Mouse (Mus musculus) embryonic facial prominence, embryonic 10.5 days (tissue): ENCODE results near the gene Tbrg4. TPM values are rescaled to one million over a fixed set of nuclear protein-coding genes. Genes with fewer than 3 reads are reported as not detected.

Experiments
- DNase-seq: peaks from one replicate; pipeline ENCODE4 v3.0.0-alpha.2; 2017; ENCODE audit warnings: low spot score
- H3K27ac ChIP-seq: fragments of 300-500 bp; sonication (generic); replicated peaks from 2 replicates; pipeline ENCODE4 v1.5.1; 2016; ENCODE audit warnings: mild to moderate bottlenecking
- H3K27me3 ChIP-seq: fragments of 300-500 bp; sonication (generic); replicated peaks from 2 replicates; pipeline ENCODE4 v1.6.1; 2016; ENCODE audit warnings: low read depth, mild to moderate bottlenecking; ENCODE audit not compliant: poor library complexity, severe bottlenecking
- H3K36me3 ChIP-seq: fragments of 300-500 bp; sonication (generic); replicated peaks from 2 replicates; pipeline ENCODE4 v1.6.1; 2016; ENCODE audit warnings: mild to moderate bottlenecking, moderate library complexity
- H3K4me1 ChIP-seq: fragments of 300-500 bp; sonication (generic); 2 replicates; pipeline ENCODE4 v1.6.1; 2016
- H3K4me3 ChIP-seq: fragments of 300-500 bp; sonication (generic); 2 replicates; pipeline ENCODE4 v1.5.1; 2016; ENCODE audit warnings: mild to moderate bottlenecking, moderate library complexity
- H3K9me3 ChIP-seq: fragments of 300-500 bp; sonication (generic); 2 replicates; pipeline ENCODE4 v1.6.1; 2016; ENCODE audit warnings: mild to moderate bottlenecking
- WGBS: fragments of 180-500 bp; shearing (Covaris S2); methylation state at CpG from one replicate; pipeline ENCODE4 v1.1.7; 2016; 5-methylcytosine and 5-hydroxymethylcytosine counted together
- polyA plus RNA-seq: library from polyadenylated mRNA; unstranded; fragments of >200 nt; fragmentation: Nextera tagmentation; extraction: Ambion mirVana; gene quantifications from 2 replicates; pipeline ENCODE4 v1.2.1, GENCODE M21; 2016

The Tbrg4 gene
- polyA plus RNA-seq, 1 experiment from 2014 or later, result 66.9 TPM

DNA sequence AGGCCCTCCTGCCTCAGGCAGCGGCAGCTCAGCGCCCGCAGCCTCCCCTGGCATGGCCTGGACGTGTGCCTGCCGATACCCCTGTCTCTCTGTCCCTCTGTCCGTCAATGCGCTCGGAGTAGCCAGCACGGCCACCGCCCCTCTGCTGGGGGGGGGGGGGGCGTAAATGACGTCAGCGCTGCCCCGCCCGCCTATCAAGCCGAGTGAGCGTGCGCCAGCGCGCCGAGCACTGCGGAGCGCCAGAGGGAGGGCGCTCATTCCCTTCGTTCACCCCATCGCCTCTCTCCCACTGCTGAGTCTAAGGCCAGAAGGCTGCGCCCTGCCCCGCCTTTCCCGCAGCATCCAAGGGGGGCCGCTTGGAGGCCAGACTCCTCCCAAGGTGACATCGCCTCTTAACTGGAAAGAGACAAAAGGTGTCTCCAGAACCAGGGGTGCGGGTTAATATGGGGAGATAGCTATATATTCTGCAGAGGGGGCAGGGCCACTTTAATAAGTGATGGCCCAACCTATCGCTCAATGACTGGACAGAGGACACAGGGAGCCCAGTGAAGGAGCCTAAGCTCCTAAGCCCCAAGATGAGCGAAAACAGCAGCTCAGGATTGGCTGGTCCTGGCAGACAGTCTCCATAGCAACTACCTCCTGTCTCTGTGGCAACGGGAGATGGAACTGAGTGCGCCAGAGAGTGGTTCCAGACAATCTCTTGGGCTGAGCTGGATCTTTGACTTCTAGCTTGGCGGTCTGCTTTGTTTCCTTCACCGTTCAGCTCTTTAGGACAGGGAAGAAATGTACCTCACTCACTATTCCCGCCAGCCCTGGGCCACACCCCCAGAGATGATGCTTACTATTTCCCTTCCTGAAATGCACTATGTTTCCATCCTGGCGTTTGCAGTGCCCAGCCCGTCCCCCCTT is 20.1 kb downstream of the Tbrg4 start, which contains the start of gene Nacad:
Nacad (minus strand) TSS at position 563 of the 909 bp plus-strand sequence.
- peak within 1 kb of the TSS; percentile 69 for H3K27ac ChIP-seq
- peaks cover 57% of the 10 kb centered on the region for H3K27me3 ChIP-seq
- H3K4me1 ChIP-seq, result peaks cover 50% of the 10 kb centered on the region

DNA sequence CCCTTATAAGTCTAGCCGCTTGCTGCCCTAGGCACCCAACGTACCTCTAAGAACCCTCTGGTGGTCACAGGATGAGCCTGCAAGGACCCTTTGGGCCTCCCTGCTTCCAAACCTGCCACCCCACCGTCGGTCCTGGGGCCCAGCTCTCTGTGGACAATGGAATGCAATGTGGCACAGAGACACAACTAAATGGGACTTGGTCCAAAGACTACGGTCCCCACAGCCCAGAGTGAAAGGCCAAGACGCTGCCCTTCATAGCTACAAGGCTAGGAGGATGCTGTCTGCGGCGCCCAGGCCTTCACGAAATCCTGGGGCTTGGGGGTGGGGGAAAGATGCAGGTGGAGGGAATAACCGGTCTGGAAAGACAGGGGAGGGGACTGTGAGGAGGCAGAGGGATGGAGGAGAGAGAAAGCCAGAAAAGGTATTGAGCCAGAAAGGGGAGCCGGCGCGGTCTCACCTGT is 20.8 kb downstream of the Tbrg4 start:
- Histone ChIP-seq H3K27ac (peak overlapping the region; percentile 69), H3K9me3 (no peaks in the 10 kb centered on the region), H3K4me3 (peak overlapping the region; percentile 59), H3K4me1 (peaks cover 53% of the 10 kb centered on the region), H3K36me3 (peaks cover 3% of the 10 kb centered on the region; the same call in 1 of the 2 replicates), H3K27me3 (peaks cover 57% of the 10 kb centered on the region)
- DNase-seq, result no peak
- 13% methylated on average over 13 of the region's 13 CpGs for WGBS

More for the DNA sequence above, 20.1 kb downstream of the Tbrg4 start, which contains the start of gene Nacad:
- 5% methylated on average over 41 of the region's 41 CpGs for WGBS
- peak within 1 kb of the TSS; percentile 59 for H3K4me3 ChIP-seq
- no peaks in the 10 kb centered on the region for H3K9me3 ChIP-seq
- H3K36me3 ChIP-seq, result peaks cover 6% of the 10 kb centered on the region
- peak; percentile 64 for DNase-seq

DNA sequence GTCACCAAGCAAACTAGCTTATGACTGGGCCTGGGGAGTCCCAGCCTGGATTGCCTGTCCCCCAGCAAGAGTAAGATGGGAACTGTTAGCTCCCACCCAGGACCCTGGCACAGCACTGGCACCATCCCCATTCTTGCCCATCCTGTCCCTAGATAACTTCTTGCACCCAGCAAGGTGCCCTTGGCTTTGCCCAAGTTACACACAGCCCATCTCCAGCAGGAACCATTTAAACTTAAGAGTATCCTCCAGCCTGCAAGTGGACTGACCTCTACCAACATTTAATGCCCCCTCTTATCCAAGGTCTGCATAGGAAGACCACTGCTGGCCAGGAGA is 21.3 kb downstream of the Tbrg4 start:
- no peak for DNase-seq
- peaks cover 58% of the 10 kb centered on the region for H3K4me1 ChIP-seq
- H3K27me3 ChIP-seq, result peaks cover 57% of the 10 kb centered on the region
- H3K27ac ChIP-seq, result no peak overlapping the region; the same call in 1 of the 2 replicates
- H3K4me3 ChIP-seq, result peak overlapping the region; percentile 59
- no peaks in the 10 kb centered on the region for H3K9me3 ChIP-seq
- H3K36me3 ChIP-seq, result peaks cover 3% of the 10 kb centered on the region; the same call in 1 of the 2 replicates

DNA sequence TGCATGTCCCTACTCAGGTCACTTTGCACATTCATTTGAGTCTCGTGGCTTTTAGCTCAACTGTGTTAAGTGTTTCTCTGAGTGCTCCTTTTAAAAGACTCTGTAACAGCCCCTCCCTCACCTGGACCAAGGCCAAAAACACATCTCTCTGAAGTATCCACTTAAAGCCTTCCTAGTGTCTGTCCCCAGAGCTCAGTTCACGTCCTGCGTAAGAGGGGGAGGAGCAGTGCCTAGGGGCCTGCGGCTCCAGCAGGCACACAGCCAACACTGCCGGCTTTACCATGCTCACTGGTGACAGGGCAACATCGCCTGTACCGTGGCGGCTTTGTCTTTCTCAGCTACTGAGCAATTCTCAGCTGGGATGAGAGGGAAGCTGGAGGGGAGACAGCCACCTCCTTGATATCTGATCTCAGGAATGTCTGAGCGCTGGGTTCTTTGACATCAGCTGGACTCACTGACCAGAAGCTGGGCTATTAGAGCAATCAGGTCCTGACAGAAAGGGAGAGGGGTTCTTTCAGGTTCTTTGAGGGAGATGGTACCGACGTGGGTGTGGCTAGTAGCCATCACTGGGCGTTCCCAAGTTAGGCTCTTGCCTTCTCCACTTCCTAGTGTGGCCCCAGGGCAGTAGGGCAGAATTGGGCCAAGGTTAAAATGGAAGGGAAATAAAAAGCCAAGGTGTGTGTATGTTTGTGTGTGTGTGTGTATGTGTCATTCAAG is 21.8 kb downstream of the Tbrg4 start:
- peak; percentile 30 for DNase-seq
- H3K4me1 ChIP-seq, result peaks cover 63% of the 10 kb centered on the region
- H3K9me3 ChIP-seq, result no peaks in the 10 kb centered on the region
- peaks cover 57% of the 10 kb centered on the region for H3K27me3 ChIP-seq
- H3K27ac ChIP-seq, result no peak overlapping the region
- H3K4me3 ChIP-seq, result peak overlapping the region; percentile 59
- 27% methylated on average over 12 of the region's 12 CpGs for WGBS
- peaks cover 6% of the 10 kb centered on the region; the same call in 1 of the 2 replicates for H3K36me3 ChIP-seq

DNA sequence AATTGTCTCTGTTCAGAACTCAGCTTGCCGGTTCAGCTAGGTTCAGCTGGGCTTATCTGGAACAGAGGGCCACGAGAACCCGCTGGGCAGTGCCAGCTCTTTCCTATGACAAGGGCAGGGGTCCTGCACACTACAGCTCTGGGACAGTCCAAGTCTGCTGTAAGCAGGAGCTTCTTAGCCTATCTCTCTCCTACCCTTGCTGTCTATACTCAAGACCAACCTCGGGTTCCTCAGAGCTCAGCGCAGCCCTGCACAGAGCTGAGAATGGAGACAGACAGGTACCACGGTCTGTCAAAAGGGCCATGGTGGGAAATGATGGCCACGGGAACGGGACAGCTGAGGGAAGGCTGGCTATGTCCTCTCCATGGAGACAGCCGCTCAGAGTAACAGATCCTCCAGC is 22.6 kb downstream of the Tbrg4 start:
- H3K4me1 ChIP-seq, result peaks cover 71% of the 10 kb centered on the region

DNA sequence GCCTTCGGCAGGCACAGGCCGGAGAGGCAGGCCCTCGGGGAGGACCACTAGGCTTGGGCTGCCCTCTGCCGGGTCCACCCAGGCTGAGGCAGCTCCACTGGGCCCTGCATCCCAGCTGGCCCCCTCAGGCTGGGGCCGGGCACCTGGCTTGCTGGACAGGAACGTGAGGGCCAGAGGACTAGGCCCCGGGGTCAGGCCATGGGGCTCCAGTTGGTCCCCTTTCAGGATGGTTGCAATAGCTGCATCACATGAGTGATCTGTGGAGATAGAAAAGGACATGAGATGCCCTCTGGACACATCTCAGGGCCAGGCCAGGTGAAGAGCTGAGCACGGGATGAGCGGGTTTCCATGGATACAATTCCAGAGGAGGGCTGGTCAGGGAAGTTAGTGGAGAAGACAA is 23.2 kb downstream of the Tbrg4 start:
- Histone ChIP-seq H3K4me1 (peaks cover 77% of the 10 kb centered on the region), H3K36me3 (peaks cover 20% of the 10 kb centered on the region), H3K9me3 (no peaks in the 10 kb centered on the region), H3K4me3 (no peak overlapping the region), H3K27ac (no peak overlapping the region), H3K27me3 (peaks cover 57% of the 10 kb centered on the region)
- 84% methylated on average over 9 of the region's 9 CpGs for WGBS
- DNase-seq, result no peak

More for the DNA sequence above, 22.6 kb downstream of the Tbrg4 start:
- H3K4me3 ChIP-seq, result no peak overlapping the region
- 78% methylated on average over 9 of the region's 9 CpGs for WGBS
- peaks cover 57% of the 10 kb centered on the region for H3K27me3 ChIP-seq
- 0 out of 2 replicates have a peak overlapping the region, but pooled peaks have one; percentile 10 for H3K27ac ChIP-seq
- no peaks in the 10 kb centered on the region for H3K9me3 ChIP-seq
- H3K36me3 ChIP-seq, result peaks cover 14% of the 10 kb centered on the region
- no peak for DNase-seq

DNA sequence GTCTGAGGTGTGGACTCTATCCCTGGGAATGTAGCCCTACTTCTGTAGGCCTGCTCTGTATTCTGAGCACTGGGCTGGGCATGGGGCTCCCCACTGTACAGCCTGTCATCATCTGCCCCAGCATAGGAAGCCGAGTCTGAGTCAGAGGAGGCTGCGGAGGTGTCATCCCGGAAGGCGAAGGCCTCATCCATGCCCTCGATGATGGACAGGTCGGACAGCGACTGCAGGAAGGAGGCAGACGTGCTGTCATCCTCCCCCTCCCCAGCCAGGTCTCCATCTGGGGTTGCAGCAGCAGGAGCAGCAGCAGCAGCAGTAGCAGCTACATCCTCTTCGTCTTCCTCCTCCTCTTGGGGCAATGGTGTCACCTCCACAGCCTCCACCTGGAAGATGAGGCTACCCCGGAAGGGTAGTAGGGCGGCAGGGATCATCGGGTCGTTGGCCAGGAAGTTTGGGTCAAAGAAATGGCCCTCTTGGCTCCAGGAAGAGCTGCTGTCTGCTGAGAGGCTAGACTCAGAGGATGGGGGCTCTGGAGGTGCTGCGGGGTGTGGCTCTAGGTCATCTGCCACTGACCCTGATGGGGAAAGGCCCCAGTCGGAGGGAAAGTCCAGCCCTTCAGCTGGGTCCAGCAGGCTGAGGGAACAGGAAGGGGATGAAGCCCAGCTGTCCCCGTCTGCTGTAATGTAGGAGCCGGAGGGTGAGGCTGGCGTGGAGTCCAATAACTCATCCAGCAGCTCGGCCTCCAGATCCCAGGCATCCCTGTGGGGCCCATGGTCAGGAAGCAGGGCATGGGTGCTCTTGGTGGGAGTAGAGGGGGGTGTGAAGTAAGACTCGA is 24.0 kb downstream of the Tbrg4 start:
- Histone ChIP-seq H3K27ac (no peak overlapping the region), H3K27me3 (peaks cover 50% of the 10 kb centered on the region), H3K4me3 (no peak overlapping the region), H3K4me1 (peaks cover 85% of the 10 kb centered on the region), H3K36me3 (peaks cover 28% of the 10 kb centered on the region), H3K9me3 (no peaks in the 10 kb centered on the region)
- no peak for DNase-seq
- WGBS, result 75% methylated on average over 20 of the region's 20 CpGs

DNA sequence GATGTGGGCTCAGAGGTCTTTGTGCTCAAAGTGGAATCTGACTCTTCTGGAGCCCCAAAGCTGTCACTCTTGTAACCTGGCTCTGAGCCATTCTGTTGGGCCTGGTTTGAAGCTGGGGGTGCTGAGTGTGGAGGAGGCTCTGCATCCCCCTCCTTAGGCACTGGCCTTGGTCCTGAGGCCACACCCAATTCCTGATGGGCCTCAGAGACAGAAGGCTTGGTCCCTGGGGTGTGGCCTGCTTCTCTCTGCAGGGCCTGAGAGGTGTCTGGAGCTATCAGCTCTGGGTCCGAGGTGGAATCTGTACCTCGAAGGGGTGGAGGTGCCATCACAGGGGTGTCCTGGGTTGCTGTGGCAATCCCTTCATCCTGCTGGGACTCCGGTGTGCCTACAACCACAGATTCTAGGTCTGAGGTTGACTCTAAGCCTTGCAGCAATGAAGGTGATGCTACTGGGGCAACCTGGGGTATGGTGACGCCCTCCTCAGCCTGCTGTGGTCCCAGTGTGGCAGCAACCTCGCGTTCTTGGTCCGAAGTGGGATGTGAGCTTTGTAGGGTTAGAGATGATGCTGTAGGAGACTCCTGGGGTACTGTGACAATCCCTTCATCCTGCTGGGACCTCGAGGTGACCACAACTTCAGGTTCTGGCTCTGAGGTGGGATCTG is 25.5 kb downstream of the Tbrg4 start:
- H3K4me1 ChIP-seq, result peaks cover 74% of the 10 kb centered on the region
- 0 out of 2 replicates have a peak overlapping the region, but pooled peaks have one; percentile 3 for H3K27ac ChIP-seq
- H3K4me3 ChIP-seq, result no peak overlapping the region
- H3K27me3 ChIP-seq, result peaks cover 36% of the 10 kb centered on the region
- H3K9me3 ChIP-seq, result no peaks in the 10 kb centered on the region
- peaks cover 42% of the 10 kb centered on the region for H3K36me3 ChIP-seq
- no peak for DNase-seq
- 85% methylated on average over 8 of the region's 8 CpGs for WGBS

- no peak for DNase-seq
- Histone ChIP-seq H3K27me3 (peaks cover 30% of the 10 kb centered on the region), H3K27ac (0 out of 2 replicates have a peak overlapping the region, but pooled peaks have one; percentile 19), H3K4me1 (peaks cover 68% of the 10 kb centered on the region), H3K36me3 (peaks cover 48% of the 10 kb centered on the region), H3K4me3 (no peak overlapping the region), H3K9me3 (no peaks in the 10 kb centered on the region)
- WGBS, result 85% methylated on average over 6 of the region's 6 CpGs
Measured at GRCm38 (mm10) chr11:6599831-6600230, 26.0 kb downstream of the Tbrg4 start.

GRCm38 (mm10) chr11:6599011-6599681 is 26.7 kb downstream of the Tbrg4 start:
- H3K4me3 ChIP-seq, result peak overlapping the region; percentile 39
- peaks cover 62% of the 10 kb centered on the region for H3K4me1 ChIP-seq
- 17% methylated on average over 27 of the region's 27 CpGs for WGBS
- no peaks in the 10 kb centered on the region for H3K9me3 ChIP-seq
- DNase-seq, result peak; percentile 58
- peaks cover 23% of the 10 kb centered on the region for H3K27me3 ChIP-seq
- peak overlapping the region; percentile 61 for H3K27ac ChIP-seq
- peaks cover 55% of the 10 kb centered on the region for H3K36me3 ChIP-seq
